Mouse (Mus musculus) testis, adult 2 months (tissue): Measurements from ENCODE around the gene Smim27. TPM values are rescaled to one million over a fixed set of nuclear protein-coding genes. Genes with fewer than 3 reads are reported as not detected.
"Not testable (repeated sequence)": the region's sequence is repeated elsewhere in the genome, so short reads cannot be mapped to it uniquely, and the experiment has no call there.

Source experiments
- H3K27ac ChIP-seq: fragments of 200-500 bp; 2 replicates; pipeline ENCODE4 v1.5.1; 2012; ENCODE audit warnings: low read depth, low read length; ENCODE audit not compliant: control insufficient read depth, insufficient read depth
- H3K27me3 ChIP-seq: fragments of 200-500 bp; 2 replicates; pipeline ENCODE4 v1.6.1; 2012; ENCODE audit warnings: mild to moderate bottlenecking, low read length, moderate library complexity; ENCODE audit not compliant: control insufficient read depth, insufficient read depth
- H3K36me3 ChIP-seq: fragments of 200-500 bp; 2 replicates; pipeline ENCODE4 v1.6.1; 2012; ENCODE audit warnings: mild to moderate bottlenecking, low read length; ENCODE audit not compliant: control insufficient read depth, insufficient read depth
- H3K4me1 ChIP-seq: fragments of 200-500 bp; 2 replicates; pipeline ENCODE4 v1.6.1; 2012; ENCODE audit warnings: low read length; ENCODE audit not compliant: control insufficient read depth, insufficient read depth
- H3K4me3 ChIP-seq: fragments of 200-500 bp; 2 replicates; pipeline ENCODE4 v1.5.1; 2012; ENCODE audit warnings: low read depth, mild to moderate bottlenecking, low read length, moderate library complexity, mixed read lengths; ENCODE audit not compliant: control insufficient read depth
- CTCF ChIP-seq: fragments of 200-500 bp; IDR thresholded peaks from 2 replicates; pipeline ENCODE4 v1.5.1; 2012; ENCODE audit warnings: low read depth, mild to moderate bottlenecking, inconsistent platforms, low read length, moderate library complexity; ENCODE audit not compliant: control insufficient read depth, insufficient read depth, insufficient replicate concordance
- POLR2A ChIP-seq: fragments of 200-500 bp; IDR thresholded peaks from 2 replicates; pipeline ENCODE4 v1.6.1; 2012; ENCODE audit warnings: low read depth, mild to moderate bottlenecking, inconsistent platforms, low read length, moderate library complexity; ENCODE audit not compliant: control insufficient read depth
- polyA plus RNA-seq: library from polyadenylated mRNA; depleted of rRNA; stranded (reverse); fragments of >200 nt; gene quantifications from 2 replicates; pipeline ENCODE4 v1.2.3, GENCODE M21; 2012

Smim27 gene
- polyA plus RNA-seq, 1 experiment = 3.0 TPM

- TF ChIP-seq POLR2A (no peak), CTCF (no peak)
- peak overlapping the region; percentile 96 for H3K4me3 ChIP-seq
- peak overlapping the region; percentile 98 for H3K27ac ChIP-seq
- H3K36me3 ChIP-seq = no peaks in the 10 kb centered on the region; the same call in 1 of the 2 replicates
- H3K27me3 ChIP-seq = no peaks in the 10 kb centered on the region
- H3K4me1 ChIP-seq = peaks cover 11% of the 10 kb centered on the region
Measured at GRCm38 (mm10) chr4:40267681-40268080, 1.7 kb upstream of the Smim27 start.

GRCm38 (mm10) chr4:40268204-40268813 lies 1.1 kb upstream of the Smim27 start:
- TF ChIP-seq CTCF (no peak), POLR2A (peak; percentile 84)
- no peaks in the 10 kb centered on the region for H3K27me3 ChIP-seq
- H3K4me3 ChIP-seq = peak overlapping the region; percentile 96
- peaks cover 11% of the 10 kb centered on the region for H3K4me1 ChIP-seq
- H3K36me3 ChIP-seq = no peaks in the 10 kb centered on the region; the same call in 1 of the 2 replicates
- H3K27ac ChIP-seq = peak overlapping the region; percentile 98

DNA sequence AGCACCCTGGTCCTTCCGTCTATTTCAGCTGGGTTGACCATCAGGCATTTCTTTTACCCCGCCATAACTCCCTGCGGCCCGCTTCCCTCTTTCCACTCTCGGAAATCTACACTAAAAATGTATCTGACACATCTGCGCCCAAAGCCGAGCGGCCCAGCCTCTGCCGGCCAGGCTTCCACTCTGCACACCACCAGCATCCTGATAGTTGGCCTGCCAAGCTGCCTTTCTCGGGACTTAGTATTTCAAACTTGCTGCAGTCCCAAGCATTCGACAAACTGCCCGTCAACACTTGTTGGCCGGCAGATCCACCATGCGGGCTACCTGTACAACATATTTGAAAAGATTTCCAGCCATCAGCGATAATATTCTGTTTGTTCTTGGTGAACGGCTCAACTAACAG lies 544 bp upstream of the Smim27 start:
- H3K36me3 ChIP-seq = no peaks in the 10 kb centered on the region; the same call in 1 of the 2 replicates
- no peaks in the 10 kb centered on the region for H3K27me3 ChIP-seq
- H3K27ac ChIP-seq = peak overlapping the region; percentile 98
- TF ChIP-seq POLR2A (no peak), CTCF (no peak)
- H3K4me3 ChIP-seq = peak overlapping the region; percentile 96
- peaks cover 11% of the 10 kb centered on the region for H3K4me1 ChIP-seq

DNA sequence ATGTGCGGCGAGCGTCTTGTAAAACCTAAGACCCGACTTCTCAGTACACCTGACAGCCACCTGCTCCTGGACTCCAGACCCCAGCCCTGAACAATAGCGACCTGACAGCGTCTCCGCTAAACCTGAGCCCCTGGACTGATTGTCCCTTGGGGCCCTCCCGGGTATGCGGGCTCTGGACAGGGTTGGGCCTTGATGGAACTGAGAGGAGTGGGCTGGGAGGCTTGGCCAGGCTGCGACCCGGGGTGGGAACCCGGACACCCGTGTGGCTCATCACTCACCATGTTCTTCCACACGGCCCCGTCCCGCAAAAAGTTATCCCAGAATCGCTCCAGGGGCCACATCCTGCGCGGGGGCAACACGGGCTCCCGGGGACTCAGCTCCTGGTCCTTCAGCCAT lies 9.5 kb downstream of the Smim27 start:
- Histone ChIP-seq H3K4me1 (no peaks in the 10 kb centered on the region; the same call in 1 of the 2 replicates), H3K4me3 (peak overlapping the region; percentile 94), H3K27ac (peak overlapping the region; percentile 46; the same call in 1 of the 2 replicates), H3K27me3 (no peaks in the 10 kb centered on the region), H3K36me3 (no peaks in the 10 kb centered on the region)
- TF ChIP-seq POLR2A (no peak), CTCF (no peak)

GRCm38 (mm10) chr4:40279276-40279900 lies 10.0 kb downstream of the Smim27 start, which contains the start of gene Ndufb6:
Ndufb6 (minus strand) TSS chr4:40279421.
- no peaks in the 10 kb centered on the region for H3K27me3 ChIP-seq
- H3K4me1 ChIP-seq = no peaks in the 10 kb centered on the region; the same call in 1 of the 2 replicates
- peak within 1 kb of the TSS; percentile 94 for H3K4me3 ChIP-seq
- peak; percentile 93 for TF ChIP-seq POLR2A
- TF ChIP-seq CTCF = no peak
- H3K27ac ChIP-seq = peak within 1 kb of the TSS; percentile 79
- no peaks in the 10 kb centered on the region for H3K36me3 ChIP-seq

GRCm38 (mm10) chr4:40285582-40285981 lies 16.2 kb downstream of the Smim27 start:
- H3K27ac ChIP-seq = no peak overlapping the region
- H3K27me3 ChIP-seq = no peaks in the 10 kb centered on the region
- H3K4me3 ChIP-seq = no peak overlapping the region
- TF ChIP-seq CTCF (no peak), POLR2A (no peak)
- no peaks in the 10 kb centered on the region for H3K36me3 ChIP-seq
- H3K4me1 ChIP-seq = no peaks in the 10 kb centered on the region

DNA sequence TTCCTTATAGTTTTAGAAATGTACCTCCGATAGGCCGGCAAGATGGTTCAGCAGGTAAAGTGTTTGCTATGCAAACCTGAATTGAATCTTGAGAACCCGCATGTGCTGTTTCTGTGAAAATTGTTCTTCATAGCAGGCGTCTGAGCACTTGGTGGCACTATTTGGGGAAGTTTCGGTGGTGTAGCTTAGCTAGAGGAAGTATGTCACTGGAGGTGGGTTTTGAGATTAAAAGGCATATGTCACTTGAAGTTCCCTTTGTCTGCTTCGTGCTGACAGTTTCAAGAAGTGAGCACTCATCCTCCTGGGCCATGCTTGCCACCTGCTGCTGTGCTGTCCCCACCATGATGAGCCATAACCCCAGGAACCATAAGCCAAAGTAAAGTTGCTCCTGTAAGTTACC lies 18.0 kb downstream of the Smim27 start:
- no peaks in the 10 kb centered on the region for H3K27me3 ChIP-seq
- no peaks in the 10 kb centered on the region for H3K4me1 ChIP-seq
- no peak overlapping the region for H3K4me3 ChIP-seq
- no peak overlapping the region for H3K27ac ChIP-seq
- TF ChIP-seq POLR2A (no peak), CTCF (no peak)
- no peaks in the 10 kb centered on the region for H3K36me3 ChIP-seq

DNA sequence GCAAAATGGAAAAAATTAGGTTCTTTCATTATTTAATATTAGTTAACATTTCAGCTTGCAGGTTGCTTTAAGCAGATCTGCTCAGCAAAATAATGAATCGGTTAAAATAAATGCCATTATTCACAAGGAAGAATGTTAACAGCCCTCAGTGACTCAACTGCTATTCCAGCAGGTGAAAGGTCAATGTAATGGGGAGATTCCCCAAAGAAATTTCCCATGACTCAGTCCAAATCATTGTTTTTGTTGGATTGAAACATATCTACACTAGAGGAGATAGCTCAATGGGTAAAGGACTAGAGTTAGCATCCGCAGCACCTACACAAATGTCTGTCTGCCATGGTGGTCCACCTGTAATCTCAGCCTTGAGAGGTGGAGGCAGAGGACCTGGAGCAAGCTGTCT lies 19.7 kb downstream of the Smim27 start:
- no peaks in the 10 kb centered on the region for H3K36me3 ChIP-seq
- H3K4me1 ChIP-seq = no peaks in the 10 kb centered on the region
- TF ChIP-seq CTCF (no peak), POLR2A (no peak)
- no peak overlapping the region for H3K4me3 ChIP-seq
- no peak overlapping the region for H3K27ac ChIP-seq
- H3K27me3 ChIP-seq = no peaks in the 10 kb centered on the region

- H3K4me1 ChIP-seq, H3K36me3 ChIP-seq, H3K4me3 ChIP-seq, H3K27ac ChIP-seq, H3K27me3 ChIP-seq: not testable (repeated sequence)
Measured at GRCm38 (mm10) chr4:40291511-40291910, 22.1 kb downstream of the Smim27 start.
